Mouse (Mus musculus) bone marrow macrophage, adult 2 months (primary cell): ENCODE results near the gene CT030661.1.
"Not testable (repeated sequence)": the region's sequence is repeated elsewhere in the genome, so short reads cannot be mapped to it uniquely, and the experiment has no call there.

Experiments
- CTCF ChIP-seq: IDR thresholded peaks from 2 replicates; pipeline ENCODE4 v1.5.1; 2012; ENCODE audit warnings: low read depth, mild to moderate bottlenecking, low read length, moderate library complexity
- POLR2A ChIP-seq: IDR thresholded peaks from 2 replicates; pipeline ENCODE4 v1.6.1; 2012; ENCODE audit warnings: mild to moderate bottlenecking, low read depth, low read length, borderline replicate concordance

GRCm38 (mm10) chr17:22361101-22361781, 46.6 kb upstream of the CT030661.1 start, which contains the start of the genes Zfp944 and Zfp758:
- TF ChIP-seq CTCF, POLR2A: not testable (repeated sequence)
